Mouse (Mus musculus): ENCODE results near the gene Htt.
A peak's percentile ranks its signal among the peaks of the same experiment; 100 is the strongest.

Gene Htt

DNA sequence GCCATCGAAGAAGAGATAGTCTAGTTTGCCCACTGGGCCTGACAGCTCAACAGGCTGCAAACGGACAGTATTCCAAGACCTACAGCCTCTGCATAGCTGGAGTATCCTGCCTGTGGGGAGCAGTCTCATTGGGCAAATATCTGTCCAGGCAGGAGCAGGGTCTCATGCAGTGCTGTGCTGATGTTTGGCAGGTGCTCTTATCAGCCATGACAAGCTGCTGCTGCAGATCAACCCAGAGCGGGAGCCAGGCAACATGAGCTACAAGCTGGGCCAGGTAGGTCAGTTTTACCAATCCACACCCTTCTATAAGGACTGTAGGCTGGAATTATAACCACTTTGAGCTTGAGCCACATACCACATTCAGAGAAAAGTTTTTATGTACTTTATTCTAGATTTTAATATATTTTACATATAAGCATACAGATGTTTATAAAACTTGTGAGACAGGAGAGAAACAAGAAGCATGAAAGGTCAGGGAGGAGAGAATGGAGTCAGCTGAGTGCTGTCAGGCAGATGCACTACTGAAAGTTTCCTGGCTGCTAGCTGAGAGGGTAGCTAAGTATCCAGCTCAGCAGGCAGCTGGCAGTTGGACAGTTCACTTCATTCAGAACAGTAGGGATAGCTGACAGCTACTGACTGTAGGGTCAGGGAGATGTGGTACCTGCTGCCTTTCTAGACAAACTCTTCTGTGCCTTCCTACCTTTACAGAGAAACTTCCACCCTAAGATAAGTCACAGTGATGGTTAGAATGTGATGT lies 135.3 kb downstream of the Htt start:
- no peak for DNase-seq (ENCODE audit: low spot score)

DNA sequence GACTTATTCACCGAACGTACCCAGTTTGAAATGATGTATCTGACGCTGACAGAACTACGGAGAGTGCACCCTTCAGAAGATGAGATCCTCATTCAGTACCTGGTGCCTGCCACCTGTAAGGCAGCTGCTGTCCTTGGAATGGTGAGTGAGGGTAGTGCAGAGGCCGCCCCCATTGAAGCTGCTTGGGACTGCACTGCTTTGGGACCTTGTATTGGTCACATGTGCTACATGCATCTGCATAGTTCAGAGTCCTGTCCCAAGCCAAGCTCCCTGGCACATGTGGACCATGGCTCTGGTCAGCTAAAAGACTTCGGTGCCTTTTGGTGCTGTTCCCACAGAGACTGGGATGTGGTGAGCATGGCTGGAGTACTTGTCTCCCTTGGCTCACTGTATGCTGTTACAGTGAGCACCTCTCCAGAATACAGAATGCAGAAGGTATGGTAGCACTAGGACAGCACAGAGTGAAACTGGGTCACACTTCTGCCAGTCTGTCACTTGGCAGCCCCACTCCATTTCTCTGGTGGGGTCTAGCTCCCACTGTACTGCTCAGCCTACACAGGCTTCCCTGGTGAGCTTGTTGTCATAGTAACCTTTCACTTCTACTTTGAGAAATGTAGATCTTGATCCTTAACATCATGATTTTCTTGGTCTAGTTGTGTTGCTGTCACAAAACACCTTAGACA lies 138.4 kb downstream of the Htt start:
- no peak for DNase-seq (ENCODE audit: low spot score)

DNA sequence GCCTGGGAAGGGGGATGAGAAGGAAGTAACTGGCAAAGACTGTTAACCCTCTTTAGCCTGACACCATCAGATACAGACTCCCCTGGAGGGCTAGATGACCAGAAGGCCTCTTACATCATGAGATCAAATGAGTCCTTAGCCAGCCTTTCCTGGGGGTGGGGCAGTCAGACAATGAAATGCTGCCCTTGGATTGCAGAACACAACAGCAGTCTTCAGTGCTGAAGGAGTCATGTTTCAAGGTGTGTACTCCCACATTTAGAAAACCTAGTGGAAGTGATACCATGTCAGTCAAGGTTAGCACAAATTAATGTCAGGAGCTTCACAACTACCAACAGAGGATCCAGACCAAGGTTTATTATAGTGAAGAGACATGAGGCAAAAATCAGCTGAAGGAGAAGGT lies 140.8 kb downstream of the Htt start:
- no peak for DNase-seq (ENCODE audit: low spot score)

DNA sequence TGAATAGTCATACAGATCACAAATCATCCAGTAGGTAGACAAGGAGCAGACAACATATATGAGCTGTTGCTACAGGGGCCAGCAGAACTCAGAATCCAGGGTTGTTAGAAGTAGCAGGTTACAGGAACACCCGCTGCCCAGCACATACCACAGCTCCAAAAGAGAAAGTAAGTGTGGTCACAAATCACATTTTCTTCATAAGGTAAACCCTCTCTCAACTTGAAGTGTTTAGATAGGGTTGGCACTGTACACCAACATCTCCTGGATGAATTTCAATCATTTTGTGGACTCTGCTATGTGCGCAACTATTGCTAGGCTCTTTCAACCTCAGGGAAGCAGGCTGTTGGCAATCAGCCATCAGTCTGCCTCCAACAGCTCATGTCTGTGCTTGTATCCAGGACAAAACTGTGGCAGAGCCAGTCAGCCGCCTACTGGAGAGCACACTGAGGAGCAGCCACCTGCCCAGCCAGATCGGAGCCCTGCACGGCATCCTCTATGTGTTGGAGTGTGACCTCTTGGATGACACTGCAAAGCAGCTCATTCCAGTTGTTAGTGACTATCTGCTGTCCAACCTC lies 141.4 kb downstream of the Htt start:
- no peak for DNase-seq (ENCODE audit: low spot score)

- DNase-seq (ENCODE audit: low spot score): no peak
These were observed 142.9 kb downstream of the Htt start for GRCm38 (mm10) chr5:34904412-34904811.

GRCm38 (mm10) chr5:34907230-34907629 lies 145.7 kb downstream of the Htt start:
- no peak for DNase-seq (ENCODE audit: low spot score)

DNA sequence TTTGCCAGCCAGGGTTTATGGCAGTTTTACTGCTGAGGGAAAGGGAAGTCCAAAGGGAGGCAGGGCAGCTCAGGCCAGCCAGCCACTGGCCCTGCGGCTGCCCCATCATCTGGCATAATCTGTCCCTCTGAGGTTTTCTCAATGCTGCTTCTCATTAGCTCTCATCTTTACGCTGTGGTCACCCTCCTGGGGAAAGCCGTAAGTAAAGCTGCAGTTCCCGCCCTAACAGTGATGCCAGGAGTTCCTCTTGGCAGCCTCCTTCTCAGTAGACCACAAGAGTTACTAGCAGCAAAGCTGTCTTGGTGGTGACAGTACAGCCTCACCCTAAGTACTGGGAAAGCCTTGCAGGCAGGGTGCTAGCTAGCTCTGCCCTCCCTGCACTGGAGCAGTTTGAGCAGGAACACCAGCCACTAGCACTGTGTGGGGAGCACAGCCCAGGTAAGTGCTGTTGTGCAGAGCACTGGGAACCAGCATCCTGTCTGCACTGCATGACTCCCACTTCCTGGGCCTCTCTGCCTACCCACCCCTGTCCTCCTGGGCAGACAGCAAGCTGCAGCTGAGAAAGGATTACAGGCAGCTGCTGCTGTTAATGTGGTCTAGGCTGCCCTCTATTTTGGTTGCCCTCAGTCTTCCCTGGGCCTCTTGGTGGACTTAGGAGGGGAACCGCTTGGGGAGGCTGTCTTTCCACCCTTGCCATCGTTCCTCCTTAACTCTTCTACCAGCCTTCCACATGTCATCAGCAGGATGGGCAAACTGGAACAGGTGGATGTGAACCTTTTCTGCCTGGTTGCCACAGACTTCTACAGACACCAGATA lies 146.6 kb downstream of the Htt start, which contains the start of gene Msantd1:
Gene Msantd1 (plus strand): TSS at position 103 of the 816 bp plus-strand sequence.
- DNase-seq (ENCODE audit: low spot score): no peak

DNA sequence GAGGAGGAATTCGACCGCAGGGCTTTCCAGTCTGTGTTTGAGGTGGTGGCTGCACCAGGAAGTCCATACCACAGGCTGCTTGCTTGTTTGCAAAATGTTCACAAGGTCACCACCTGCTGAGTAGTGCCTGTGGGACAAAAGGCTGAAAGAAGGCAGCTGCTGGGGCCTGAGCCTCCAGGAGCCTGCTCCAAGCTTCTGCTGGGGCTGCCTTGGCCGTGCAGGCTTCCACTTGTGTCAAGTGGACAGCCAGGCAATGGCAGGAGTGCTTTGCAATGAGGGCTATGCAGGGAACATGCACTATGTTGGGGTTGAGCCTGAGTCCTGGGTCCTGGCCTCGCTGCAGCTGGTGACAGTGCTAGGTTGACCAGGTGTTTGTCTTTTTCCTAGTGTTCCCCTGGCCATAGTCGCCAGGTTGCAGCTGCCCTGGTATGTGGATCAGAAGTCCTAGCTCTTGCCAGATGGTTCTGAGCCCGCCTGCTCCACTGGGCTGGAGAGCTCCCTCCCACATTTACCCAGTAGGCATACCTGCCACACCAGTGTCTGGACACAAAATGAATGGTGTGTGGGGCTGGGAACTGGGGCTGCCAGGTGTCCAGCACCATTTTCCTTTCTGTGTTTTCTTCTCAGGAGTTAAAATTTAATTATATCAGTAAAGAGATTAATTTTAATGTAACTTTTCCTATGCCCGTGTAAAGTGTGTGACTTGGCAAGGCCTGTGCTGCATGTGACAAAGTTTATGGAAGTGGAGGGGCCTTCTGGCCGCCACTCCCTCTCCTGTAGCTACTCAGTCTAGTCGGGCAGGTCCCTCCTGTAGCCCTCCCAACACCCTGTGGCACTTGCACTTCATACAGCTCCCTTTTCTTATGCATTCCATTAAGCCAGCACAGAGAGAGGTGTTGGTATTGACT lies 147.4 kb downstream of the Htt start:
- no peak for DNase-seq (ENCODE audit: low spot score)

DNA sequence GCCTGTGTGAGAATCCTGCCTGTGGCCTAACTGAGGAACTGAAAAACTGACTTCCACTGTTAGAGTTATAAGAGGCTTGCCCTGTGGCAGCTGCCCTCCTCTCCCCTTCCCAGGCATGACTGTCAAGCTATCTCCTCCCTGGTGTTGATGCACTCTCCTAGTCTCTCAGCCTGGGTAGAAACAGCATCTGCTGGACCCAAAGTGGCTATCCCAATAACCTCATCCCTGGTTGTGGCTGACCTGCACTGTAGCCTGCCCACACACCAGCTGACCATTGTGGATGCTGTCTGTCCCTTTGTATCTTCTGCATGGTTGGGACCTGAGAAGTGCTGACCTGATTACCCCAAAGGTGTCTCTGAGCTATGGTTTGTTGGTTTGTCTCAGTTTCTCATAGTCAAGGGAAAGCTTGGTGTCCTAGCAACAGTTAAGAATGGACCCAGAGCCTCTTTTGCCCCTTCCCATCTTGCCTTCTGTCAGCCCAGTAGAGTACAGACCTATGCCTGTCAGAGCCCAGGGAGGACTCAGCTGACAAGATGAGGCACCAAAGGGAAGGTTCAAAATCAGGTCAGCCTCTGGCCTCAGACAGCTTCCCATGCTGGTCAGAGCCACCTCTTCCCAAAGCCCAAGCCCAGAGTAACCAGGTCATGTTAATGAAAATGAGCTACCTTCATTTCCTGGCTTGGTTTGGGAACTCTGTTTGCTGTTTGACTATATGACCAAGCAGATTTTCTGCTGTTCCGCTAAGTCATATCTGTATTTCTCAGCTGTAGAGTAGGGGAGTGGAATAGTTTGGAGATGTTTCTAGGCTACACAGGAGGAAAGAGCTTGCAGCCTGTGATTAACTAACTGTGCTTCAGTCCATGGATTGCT lies 148.3 kb downstream of the Htt start:
- DNase-seq (ENCODE audit: low spot score): no peak

DNA sequence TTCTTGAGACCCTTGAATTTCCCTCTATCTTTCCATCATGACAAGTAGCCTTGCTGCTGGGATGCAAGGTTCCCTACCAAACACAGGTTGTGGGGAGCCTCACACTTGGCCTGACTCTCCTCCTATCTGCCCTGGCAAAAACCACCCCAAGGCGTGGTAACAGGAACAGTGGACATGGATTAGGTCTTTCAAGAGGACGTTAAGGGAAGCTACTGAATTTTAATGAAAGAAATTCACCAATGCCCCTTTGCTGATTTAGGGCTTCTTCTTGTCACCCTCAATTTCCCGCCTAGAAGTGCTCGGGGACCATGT lies 148.9 kb downstream of the Htt start:
- no peak for DNase-seq (ENCODE audit: low spot score)

- peak; percentile 19 for DNase-seq (ENCODE audit: low spot score)
These were observed 154.3 kb downstream of the Htt start for GRCm38 (mm10) chr5:34915801-34916200.

GRCm38 (mm10) chr5:34917234-34917655 lies 155.7 kb downstream of the Htt start:
- no peak for DNase-seq (ENCODE audit: low spot score)

GRCm38 (mm10) chr5:34918785-34919184 lies 157.2 kb downstream of the Htt start:
- DNase-seq (ENCODE audit: low spot score): no peak

DNA sequence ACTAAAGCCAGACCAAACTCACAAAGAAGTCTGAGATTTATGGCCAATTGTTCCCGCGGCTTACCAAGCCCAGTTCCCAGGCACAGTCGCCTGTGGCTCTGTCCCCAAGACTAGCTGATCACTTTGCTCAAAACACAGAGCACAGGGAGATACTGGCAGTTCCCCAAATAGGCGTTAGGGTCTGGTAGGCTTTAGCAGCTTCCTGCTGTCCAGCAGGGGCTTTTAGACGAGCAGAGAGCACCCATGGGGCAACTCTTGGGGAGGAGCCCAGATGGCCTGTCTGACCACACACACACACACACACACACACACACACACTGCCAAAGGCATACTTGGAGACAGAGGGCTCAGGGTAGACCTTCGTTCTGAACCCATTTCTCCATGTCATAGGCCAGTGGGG lies 161.0 kb downstream of the Htt start:
- DNase-seq (ENCODE audit: low spot score): no peak

- DNase-seq (ENCODE audit: low spot score): no peak
These were observed 162.4 kb downstream of the Htt start for GRCm38 (mm10) chr5:34923920-34924319.

- no peak for DNase-seq (ENCODE audit: low spot score)
These were observed 163.0 kb downstream of the Htt start for GRCm38 (mm10) chr5:34924519-34924918.

DNA sequence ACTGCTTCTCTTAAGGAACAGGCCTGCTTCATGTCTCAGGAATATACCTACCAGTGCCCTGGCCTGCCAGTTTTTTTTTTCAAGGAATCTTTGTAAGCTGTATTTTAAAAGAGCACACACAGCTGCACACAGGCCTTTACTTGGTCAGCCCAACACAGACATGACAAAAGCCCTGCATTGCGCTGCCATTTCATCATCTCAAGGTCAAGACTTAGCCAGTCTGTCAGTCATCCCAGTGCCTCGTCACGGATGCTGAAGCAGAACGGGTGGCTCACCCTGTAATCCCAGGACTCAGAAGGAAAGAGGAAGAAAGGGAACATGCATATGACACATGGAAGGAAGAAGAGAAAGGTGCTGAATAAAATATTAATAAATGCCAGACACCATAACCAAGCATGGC lies 166.1 kb downstream of the Htt start:
- no peak for DNase-seq (ENCODE audit: low spot score)

- no peak for DNase-seq (ENCODE audit: low spot score)
These were observed 168.8 kb downstream of the Htt start for GRCm38 (mm10) chr5:34930151-34930975.

DNA sequence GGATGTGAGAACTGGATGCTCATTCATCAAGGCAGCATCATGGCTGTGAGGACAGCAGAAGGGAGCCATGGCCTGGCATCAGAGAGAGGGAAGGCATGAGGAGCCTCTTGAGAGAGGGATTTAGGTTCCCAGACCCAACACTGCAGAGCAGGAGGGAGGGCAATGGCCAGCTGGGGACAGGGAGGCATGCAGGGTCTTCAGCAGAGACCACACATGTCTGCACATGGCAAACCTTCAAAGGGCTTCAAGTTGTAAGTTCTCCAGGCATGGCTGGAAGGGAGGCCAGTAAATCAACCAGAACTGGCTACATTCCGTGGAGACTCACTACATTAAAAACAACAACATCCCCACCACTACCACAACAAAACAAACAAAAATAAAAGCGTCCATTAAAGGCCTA lies 169.6 kb downstream of the Htt start:
- no peak for DNase-seq (ENCODE audit: low spot score)

Measured in yolk sac, embryonic 10.5 days (tissue).